Mouse (Mus musculus): Measurements from ENCODE around the gene Opa3. TPM values are rescaled to one million over a fixed set of nuclear protein-coding genes. Genes with fewer than 3 reads are reported as not detected.
A peak's percentile ranks its signal among the peaks of the same experiment; 100 is the strongest.

Opa3 gene
- polyA plus RNA-seq, 1 experiment from 2014 or later: 40.6 TPM

GRCm38 (mm10) chr7:19217944-19218343 lies 10.2 kb upstream of the Opa3 start:
- Histone ChIP-seq H3K4me1 (no peaks in the 10 kb centered on the region), H3K27me3 (no peaks in the 10 kb centered on the region), H3K4me2 (replicated peaks) (no peak overlapping the region), H3K4me3 (no peak overlapping the region), H3K27ac (replicated peaks) (no peak overlapping the region), H3K36me3 (no peaks in the 10 kb centered on the region), H3K9me3 (no peaks in the 10 kb centered on the region), H3K9ac (replicated peaks) (no peak overlapping the region)
- 34% methylated on average over 3 of the region's 3 CpGs for WGBS
- no peak for ATAC-seq (replicated peaks)

GRCm38 (mm10) chr7:19220061-19220460 lies 8.1 kb upstream of the Opa3 start:
- Histone ChIP-seq H3K9ac (replicated peaks) (no peak overlapping the region), H3K4me2 (replicated peaks) (no peak overlapping the region), H3K36me3 (no peaks in the 10 kb centered on the region), H3K27ac (replicated peaks) (no peak overlapping the region), H3K27me3 (no peaks in the 10 kb centered on the region), H3K4me1 (no peaks in the 10 kb centered on the region), H3K9me3 (no peaks in the 10 kb centered on the region), H3K4me3 (no peak overlapping the region)
- WGBS: 71% methylated on average over 3 of the region's 3 CpGs
- ATAC-seq (replicated peaks): no peak

GRCm38 (mm10) chr7:19222189-19222588 lies 5.9 kb upstream of the Opa3 start:
- Histone ChIP-seq H3K36me3 (no peaks in the 10 kb centered on the region), H3K9me3 (no peaks in the 10 kb centered on the region), H3K4me1 (peaks cover 7% of the 10 kb centered on the region), H3K4me2 (replicated peaks) (no peak overlapping the region), H3K9ac (replicated peaks) (no peak overlapping the region), H3K27ac (replicated peaks) (no peak overlapping the region), H3K4me3 (no peak overlapping the region), H3K27me3 (no peaks in the 10 kb centered on the region)
- no peak for ATAC-seq (replicated peaks)
- 95% methylated on average over 16 of the region's 16 CpGs for WGBS

GRCm38 (mm10) chr7:19222875-19223274 lies 5.3 kb upstream of the Opa3 start:
- Histone ChIP-seq H3K4me1 (peaks cover 10% of the 10 kb centered on the region), H3K36me3 (no peaks in the 10 kb centered on the region), H3K4me2 (replicated peaks) (no peak overlapping the region), H3K9ac (replicated peaks) (no peak overlapping the region), H3K27me3 (no peaks in the 10 kb centered on the region), H3K27ac (replicated peaks) (no peak overlapping the region), H3K9me3 (no peaks in the 10 kb centered on the region), H3K4me3 (no peak overlapping the region)
- 93% methylated on average over 14 of the region's 14 CpGs for WGBS
- no peak for ATAC-seq (replicated peaks)

- H3K4me3 ChIP-seq: no peak overlapping the region
- no peak overlapping the region for H3K9ac ChIP-seq (replicated peaks)
- H3K27ac ChIP-seq (replicated peaks): no peak overlapping the region
- peaks cover 20% of the 10 kb centered on the region for H3K4me1 ChIP-seq
- WGBS: 89% methylated on average over 4 of the region's 4 CpGs
- no peaks in the 10 kb centered on the region for H3K9me3 ChIP-seq
- H3K27me3 ChIP-seq: no peaks in the 10 kb centered on the region
- no peaks in the 10 kb centered on the region for H3K36me3 ChIP-seq
- no peak overlapping the region for H3K4me2 ChIP-seq (replicated peaks)
- ATAC-seq (replicated peaks): no peak
Observed at GRCm38 (mm10) chr7:19224933-19225332, 3.2 kb upstream of the Opa3 start.

- no peaks in the 10 kb centered on the region for H3K36me3 ChIP-seq
- peaks cover 26% of the 10 kb centered on the region for H3K4me1 ChIP-seq
- H3K4me2 ChIP-seq (replicated peaks): peak overlapping the region; percentile 86
- H3K9ac ChIP-seq (replicated peaks): peak overlapping the region; percentile 62
- peak; percentile 34 for ATAC-seq (replicated peaks)
- peak overlapping the region; percentile 65 for H3K4me3 ChIP-seq
- 20% methylated on average over 20 of the region's 20 CpGs for WGBS
- H3K27me3 ChIP-seq: no peaks in the 10 kb centered on the region
- no peaks in the 10 kb centered on the region for H3K9me3 ChIP-seq
- peak overlapping the region; percentile 100 for H3K27ac ChIP-seq (replicated peaks)
Observed at GRCm38 (mm10) chr7:19226817-19227797, 1.0 kb upstream of the Opa3 start.

GRCm38 (mm10) chr7:19228793-19229148 lies 637 bp downstream of the Opa3 start:
- Histone ChIP-seq H3K36me3 (no peaks in the 10 kb centered on the region), H3K9me3 (no peaks in the 10 kb centered on the region), H3K4me3 (peak overlapping the region; percentile 65), H3K4me1 (peaks cover 26% of the 10 kb centered on the region), H3K4me2 (replicated peaks) (peak overlapping the region; percentile 86), H3K9ac (replicated peaks) (peak overlapping the region; percentile 51), H3K27me3 (no peaks in the 10 kb centered on the region), H3K27ac (replicated peaks) (peak overlapping the region; percentile 100)
- under 1% methylated on average over 14 of the region's 14 CpGs for WGBS
- ATAC-seq (replicated peaks): no peak

- Histone ChIP-seq H3K4me1 (peaks cover 26% of the 10 kb centered on the region), H3K4me2 (replicated peaks) (peak overlapping the region; percentile 86), H3K27me3 (no peaks in the 10 kb centered on the region), H3K36me3 (no peaks in the 10 kb centered on the region), H3K27ac (replicated peaks) (peak overlapping the region; percentile 100), H3K4me3 (peak overlapping the region; percentile 65), H3K9ac (replicated peaks) (peak overlapping the region; percentile 51), H3K9me3 (no peaks in the 10 kb centered on the region)
- WGBS: 39% methylated on average over 5 of the region's 5 CpGs
- ATAC-seq (replicated peaks): no peak
Observed at GRCm38 (mm10) chr7:19229404-19229803, 1.3 kb downstream of the Opa3 start.

- Histone ChIP-seq H3K36me3 (no peaks in the 10 kb centered on the region), H3K9me3 (no peaks in the 10 kb centered on the region), H3K9ac (replicated peaks) (0 out of 2 replicates have a peak overlapping the region, but pooled peaks have one; percentile 5), H3K4me2 (replicated peaks) (peak overlapping the region; percentile 86; the same call in 1 of the 2 replicates), H3K4me3 (0 out of 2 replicates have a peak overlapping the region, but pooled peaks have one; percentile 65), H3K4me1 (peaks cover 26% of the 10 kb centered on the region), H3K27me3 (no peaks in the 10 kb centered on the region), H3K27ac (replicated peaks) (no peak overlapping the region)
- no peak for ATAC-seq (replicated peaks)
- WGBS: 91% methylated on average over 2 of the region's 2 CpGs
Observed at GRCm38 (mm10) chr7:19230041-19230580, 2.0 kb downstream of the Opa3 start.

GRCm38 (mm10) chr7:19230899-19231298 lies 2.8 kb downstream of the Opa3 start:
- H3K4me3 ChIP-seq: no peak overlapping the region
- 96% methylated on average over 5 of the region's 5 CpGs for WGBS
- no peaks in the 10 kb centered on the region for H3K36me3 ChIP-seq
- H3K4me1 ChIP-seq: peaks cover 26% of the 10 kb centered on the region
- H3K27me3 ChIP-seq: no peaks in the 10 kb centered on the region
- H3K27ac ChIP-seq (replicated peaks): no peak overlapping the region
- H3K9ac ChIP-seq (replicated peaks): no peak overlapping the region
- no peak for ATAC-seq (replicated peaks)
- no peak overlapping the region for H3K4me2 ChIP-seq (replicated peaks)
- no peaks in the 10 kb centered on the region for H3K9me3 ChIP-seq

GRCm38 (mm10) chr7:19231849-19232248 lies 3.7 kb downstream of the Opa3 start:
- Histone ChIP-seq H3K27ac (replicated peaks) (no peak overlapping the region), H3K4me2 (replicated peaks) (no peak overlapping the region), H3K4me1 (peaks cover 26% of the 10 kb centered on the region), H3K36me3 (no peaks in the 10 kb centered on the region), H3K27me3 (no peaks in the 10 kb centered on the region), H3K4me3 (no peak overlapping the region), H3K9me3 (no peaks in the 10 kb centered on the region), H3K9ac (replicated peaks) (no peak overlapping the region)
- ATAC-seq (replicated peaks): no peak
- WGBS: 91% methylated on average over 3 of the region's 3 CpGs

GRCm38 (mm10) chr7:19234652-19235051 lies 6.5 kb downstream of the Opa3 start:
- no peak overlapping the region for H3K4me2 ChIP-seq (replicated peaks)
- H3K9me3 ChIP-seq: no peaks in the 10 kb centered on the region
- ATAC-seq (replicated peaks): no peak
- H3K9ac ChIP-seq (replicated peaks): no peak overlapping the region
- H3K4me1 ChIP-seq: peaks cover 17% of the 10 kb centered on the region
- H3K27ac ChIP-seq (replicated peaks): no peak overlapping the region
- no peaks in the 10 kb centered on the region for H3K36me3 ChIP-seq
- H3K4me3 ChIP-seq: no peak overlapping the region
- no peaks in the 10 kb centered on the region for H3K27me3 ChIP-seq
- whole genome bisulfite sequencing: 90% methylated on average over 5 of the region's 5 CpGs

All from forebrain, embryonic 15.5 days (tissue).